Mouse (Mus musculus) stomach, postnatal 0 days (tissue): Measurements from ENCODE around the gene Stil.

Source experiments
- CTCF ChIP-seq: IDR thresholded peaks from 2 replicates; pipeline ENCODE4 v1.5.1; 2016; ENCODE audit warnings: antibody characterized with exemption, low read depth, mild to moderate bottlenecking, moderate library complexity
- EP300 ChIP-seq: optimal IDR thresholded peaks from 2 replicates; pipeline ENCODE3; 2016; ENCODE audit warnings: antibody characterized with exemption

DNA sequence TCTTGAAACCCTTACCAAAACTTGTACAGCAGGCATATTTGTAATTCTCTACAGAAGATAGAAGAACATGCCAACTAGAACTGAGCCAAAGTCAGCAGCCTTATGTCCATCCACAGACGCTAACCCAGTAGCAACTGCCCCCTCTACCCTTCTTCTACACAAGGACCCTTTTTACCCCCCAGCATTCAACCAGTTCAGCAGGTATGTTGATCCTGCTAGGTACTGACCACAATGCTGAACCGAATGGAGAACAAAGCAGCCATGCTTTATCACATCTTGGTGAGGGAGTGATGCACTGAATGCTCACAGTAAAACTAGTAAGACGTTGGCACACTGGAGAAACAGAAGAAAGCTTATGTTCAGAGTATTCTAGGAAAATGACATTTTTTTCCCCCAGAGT, 45.7 kb downstream of the Stil start:
- TF ChIP-seq CTCF (no peak), EP300 (no peak)
